Mouse (Mus musculus): ENCODE data around the gene Samd4.

GRCm38 (mm10) chr14:46921178-46921975, 38.7 kb downstream of the Samd4 start:
- TF ChIP-seq POLR2A (IDR thresholded peaks at IDR 0.05; ENCODE audit: low read depth, low read length) (no peak), CTCF (IDR thresholded peaks at IDR 0.05; ENCODE audit: borderline replicate concordance, insufficient read depth, low read length) (no peak)
